Mouse (Mus musculus) midbrain, embryonic 12.5 days (tissue): ENCODE measurements around the gene Tmem176a. TPM values are rescaled to one million over a fixed set of nuclear protein-coding genes. Genes with fewer than 3 reads are reported as not detected.
"Not testable (repeated sequence)": the region's sequence is repeated elsewhere in the genome, so short reads cannot be mapped to it uniquely, and the experiment has no call there.

Experiments
- ATAC-seq: fragments of 200-750 bp; cut with Nextera tagmentation; 2 replicates; pipeline ENCODE4 v1.8.0; 2017; ENCODE audit warnings: low read depth, moderate TSS enrichment, moderate library complexity; ENCODE audit not compliant: low FRiP score
- H3K27ac ChIP-seq: fragments of 300-500 bp; sonication (generic); replicated peaks from 2 replicates; pipeline ENCODE4 v1.5.1; 2016; ENCODE audit warnings: mild to moderate bottlenecking
- H3K27me3 ChIP-seq: fragments of 300-500 bp; sonication (generic); 2 replicates; pipeline ENCODE4 v1.6.1; 2016; ENCODE audit warnings: mild to moderate bottlenecking
- H3K36me3 ChIP-seq: fragments of 300-500 bp; sonication (generic); 2 replicates; pipeline ENCODE4 v1.6.1; 2016
- H3K4me1 ChIP-seq: fragments of 300-500 bp; sonication (generic); 2 replicates; pipeline ENCODE4 v1.6.1; 2016
- H3K4me2 ChIP-seq: fragments of 300-500 bp; sonication (generic); replicated peaks from 2 replicates; pipeline ENCODE4 v1.6.1; 2016; ENCODE audit warnings: mild to moderate bottlenecking, moderate library complexity
- H3K4me3 ChIP-seq: fragments of 300-500 bp; sonication (generic); 2 replicates; pipeline ENCODE4 v1.5.1; 2016; ENCODE audit warnings: mild to moderate bottlenecking
- H3K9ac ChIP-seq: fragments of 300-500 bp; sonication (generic); replicated peaks from 2 replicates; pipeline ENCODE4 v1.6.1; 2016; ENCODE audit warnings: mild to moderate bottlenecking, moderate library complexity
- H3K9me3 ChIP-seq: fragments of 300-500 bp; sonication (generic); 2 replicates; pipeline ENCODE4 v1.6.1; 2016; ENCODE audit warnings: mild to moderate bottlenecking
- WGBS: fragments of 180-500 bp; shearing (Covaris S2); methylation state at CpG from one replicate; pipeline ENCODE4 v1.1.7; 2016; 5-methylcytosine and 5-hydroxymethylcytosine counted together
- polyA plus RNA-seq: library from polyadenylated mRNA; unstranded; fragments of >200 nt; fragmentation: Nextera tagmentation; extraction: Ambion mirVana; gene quantifications from 2 replicates; pipeline ENCODE4 v1.2.1, GENCODE M21; 2016

The Tmem176a gene
- polyA plus RNA-seq, 1 experiment from 2014 or later = 18.6 TPM

DNA sequence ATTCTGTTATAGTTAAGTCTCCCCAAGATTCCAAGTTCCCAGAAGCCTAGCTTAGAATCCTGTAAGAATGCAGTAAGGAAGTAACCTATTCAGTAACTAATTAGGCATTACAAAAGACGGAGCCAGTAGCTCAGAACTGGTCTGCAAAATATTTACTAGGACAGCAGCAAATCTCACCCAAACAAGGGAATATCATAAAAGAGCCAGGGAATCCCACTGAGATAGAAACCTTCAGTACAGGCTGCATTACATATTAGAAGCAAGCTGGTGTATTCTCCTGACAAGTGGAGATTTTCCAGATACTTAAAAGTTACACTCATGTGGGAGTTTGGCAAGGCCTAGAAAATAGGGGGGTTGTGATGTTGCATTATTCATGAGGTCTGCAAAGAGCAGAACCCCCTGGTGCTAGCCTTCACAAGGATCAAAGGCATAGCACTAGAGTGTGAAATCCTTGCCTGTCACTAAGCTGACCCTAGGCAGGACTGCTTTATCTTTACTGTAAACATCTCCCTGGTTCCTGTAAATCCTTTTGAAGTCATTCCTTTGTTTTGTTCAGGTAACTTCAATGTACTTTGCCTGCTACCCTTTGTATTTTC is 25.7 kb downstream of the Tmem176a start:
- not testable (repeated sequence) for H3K4me2 ChIP-seq, H3K36me3 ChIP-seq, ATAC-seq, H3K9ac ChIP-seq, H3K27me3 ChIP-seq, H3K9me3 ChIP-seq, H3K4me3 ChIP-seq
- 0 out of 2 replicates have a peak overlapping the region, but pooled peaks have one; percentile 10 for H3K27ac ChIP-seq
- H3K4me1 ChIP-seq = peaks cover 16% of the 10 kb centered on the region
- WGBS = 10% methylated on average over 1 of the region's 1 CpGs

DNA sequence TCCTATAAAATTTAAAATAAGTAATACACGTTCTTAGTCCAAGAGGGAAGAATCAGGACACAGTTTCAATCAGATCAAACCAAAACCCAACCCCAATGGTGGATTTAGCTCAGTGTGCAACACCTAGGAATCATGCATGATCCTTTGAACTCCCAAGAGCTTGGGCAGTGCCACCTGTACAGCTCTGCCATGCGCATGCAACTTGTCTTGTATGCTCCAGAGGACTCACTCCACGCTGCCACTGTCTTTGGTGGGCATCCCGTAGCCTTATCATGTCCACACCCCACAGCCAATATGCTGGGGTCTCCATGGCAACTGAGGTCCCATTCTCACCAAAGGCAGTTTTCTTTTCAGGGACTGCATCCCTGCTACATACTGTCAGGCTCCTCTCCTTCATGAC is 26.4 kb downstream of the Tmem176a start:
- Histone ChIP-seq H3K36me3 (no peaks in the 10 kb centered on the region), H3K9ac (no peak overlapping the region), H3K4me3 (no peak overlapping the region), H3K9me3 (no peaks in the 10 kb centered on the region), H3K4me2 (no peak overlapping the region), H3K27ac (0 out of 2 replicates have a peak overlapping the region, but pooled peaks have one; percentile 46), H3K27me3 (peaks cover 4% of the 10 kb centered on the region; the same call in 1 of the 2 replicates), H3K4me1 (peaks cover 16% of the 10 kb centered on the region)
- 23% methylated on average over 4 of the region's 4 CpGs for WGBS
- peak; percentile 27; the same call in 1 of the 2 replicates for ATAC-seq

GRCm38 (mm10) chr6:48869774-48870173 is 29.1 kb downstream of the Tmem176a start:
- peaks cover 4% of the 10 kb centered on the region; the same call in 1 of the 2 replicates for H3K27me3 ChIP-seq
- H3K4me2 ChIP-seq = no peak overlapping the region
- WGBS = 83% methylated on average over 2 of the region's 2 CpGs
- ATAC-seq = no peak
- H3K27ac ChIP-seq = no peak overlapping the region
- H3K9ac ChIP-seq = no peak overlapping the region
- no peaks in the 10 kb centered on the region for H3K9me3 ChIP-seq
- no peaks in the 10 kb centered on the region for H3K36me3 ChIP-seq
- no peak overlapping the region for H3K4me3 ChIP-seq
- H3K4me1 ChIP-seq = peaks cover 16% of the 10 kb centered on the region

- 89% methylated on average over 5 of the region's 5 CpGs for WGBS
- H3K4me2 ChIP-seq = no peak within 1 kb of the TSS
- no peak within 1 kb of the TSS for H3K4me3 ChIP-seq
- ATAC-seq = no peak
- H3K36me3 ChIP-seq = no peaks in the 10 kb centered on the region
- peaks cover 4% of the 10 kb centered on the region; the same call in 1 of the 2 replicates for H3K27me3 ChIP-seq
- no peak within 1 kb of the TSS for H3K9ac ChIP-seq
- peaks cover 1% of the 10 kb centered on the region for H3K4me1 ChIP-seq
- H3K27ac ChIP-seq = no peak within 1 kb of the TSS
- H3K9me3 ChIP-seq = no peaks in the 10 kb centered on the region
Measured at GRCm38 (mm10) chr6:48872596-48872995, 31.9 kb downstream of the Tmem176a start, which contains the start of gene Aoc1. Gene Aoc1, plus strand, starts transcription at chr6:48872896.

DNA sequence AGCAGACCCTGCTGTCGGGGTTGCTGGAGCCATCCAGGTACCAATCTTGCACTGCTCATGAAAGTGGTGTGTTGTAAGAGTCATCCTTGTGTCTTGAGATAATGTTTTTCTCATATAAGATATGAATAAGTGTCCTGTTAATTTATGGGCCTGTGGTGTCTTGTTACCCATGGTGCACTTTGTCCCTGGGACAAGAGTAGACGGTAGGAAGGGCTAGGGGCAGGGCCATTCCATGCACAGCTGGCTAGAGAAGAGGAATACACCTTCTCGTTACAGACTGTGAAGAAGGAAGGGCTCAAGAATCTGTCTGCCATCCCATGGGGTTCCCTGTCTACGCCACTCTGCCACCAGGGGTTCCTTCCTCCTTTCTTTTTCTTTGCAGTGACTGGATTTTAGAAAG is 33.9 kb downstream of the Tmem176a start:
- no peak for ATAC-seq
- Histone ChIP-seq H3K9ac (no peak overlapping the region), H3K4me3 (no peak overlapping the region), H3K27ac (no peak overlapping the region), H3K4me2 (no peak overlapping the region), H3K4me1 (no peaks in the 10 kb centered on the region), H3K27me3 (peaks cover 4% of the 10 kb centered on the region; the same call in 1 of the 2 replicates), H3K36me3 (no peaks in the 10 kb centered on the region), H3K9me3 (no peaks in the 10 kb centered on the region)
- 80% methylated on average over 4 of the region's 4 CpGs for WGBS

- H3K36me3 ChIP-seq = no peaks in the 10 kb centered on the region
- 82% methylated on average over 6 of the region's 6 CpGs for WGBS
- H3K4me2 ChIP-seq = no peak overlapping the region
- no peak for ATAC-seq
- no peak overlapping the region for H3K4me3 ChIP-seq
- H3K9ac ChIP-seq = no peak overlapping the region
- H3K9me3 ChIP-seq = no peaks in the 10 kb centered on the region
- no peaks in the 10 kb centered on the region for H3K4me1 ChIP-seq
- no peak overlapping the region for H3K27ac ChIP-seq
- no peaks in the 10 kb centered on the region for H3K27me3 ChIP-seq
Measured at GRCm38 (mm10) chr6:48875515-48875914, 34.8 kb downstream of the Tmem176a start.

- Histone ChIP-seq H3K27ac (no peak overlapping the region), H3K9ac (no peak overlapping the region), H3K36me3 (no peaks in the 10 kb centered on the region), H3K4me2 (no peak overlapping the region), H3K9me3 (no peaks in the 10 kb centered on the region), H3K4me1 (no peaks in the 10 kb centered on the region), H3K27me3 (no peaks in the 10 kb centered on the region), H3K4me3 (no peak overlapping the region)
- ATAC-seq = no peak
- WGBS = 59% methylated on average over 5 of the region's 5 CpGs
Measured at GRCm38 (mm10) chr6:48876510-48877135, 35.9 kb downstream of the Tmem176a start.

DNA sequence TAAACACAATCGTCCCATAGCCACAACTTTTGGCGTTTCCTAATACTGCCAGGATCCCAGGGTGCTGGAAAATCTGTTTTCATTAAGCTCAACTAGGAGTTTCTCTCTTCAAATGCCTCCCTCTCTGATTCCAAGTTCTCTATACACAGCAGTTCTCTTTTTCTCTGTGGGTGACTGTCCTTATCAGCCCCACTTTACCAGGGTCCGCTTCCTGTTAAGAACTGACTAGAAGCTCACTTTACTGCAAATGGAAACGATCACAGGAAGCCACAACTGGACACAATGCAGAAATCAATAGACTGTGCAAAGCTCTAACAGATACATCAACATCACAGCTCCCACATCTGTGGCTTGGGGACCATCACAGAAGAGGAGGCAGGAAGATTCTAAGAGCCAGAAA is 53.5 kb downstream of the Tmem176a start:
- WGBS = 76% methylated on average over 4 of the region's 4 CpGs
- no peak overlapping the region for H3K27ac ChIP-seq

GRCm38 (mm10) chr6:48894938-48895818 is 54.5 kb downstream of the Tmem176a start:
- no peak for ATAC-seq
- H3K4me1 ChIP-seq = no peaks in the 10 kb centered on the region
- no peak overlapping the region for H3K9ac ChIP-seq
- no peaks in the 10 kb centered on the region for H3K27me3 ChIP-seq
- no peaks in the 10 kb centered on the region for H3K9me3 ChIP-seq
- WGBS = 84% methylated on average over 8 of the region's 8 CpGs
- H3K4me2 ChIP-seq = no peak overlapping the region
- no peaks in the 10 kb centered on the region for H3K36me3 ChIP-seq
- no peak overlapping the region for H3K27ac ChIP-seq
- no peak overlapping the region for H3K4me3 ChIP-seq

More for the DNA sequence above, 53.5 kb downstream of the Tmem176a start:
- Histone ChIP-seq H3K27me3 (no peaks in the 10 kb centered on the region), H3K4me2 (no peak overlapping the region), H3K9me3 (no peaks in the 10 kb centered on the region), H3K4me1 (no peaks in the 10 kb centered on the region), H3K9ac (no peak overlapping the region), H3K36me3 (no peaks in the 10 kb centered on the region), H3K4me3 (no peak overlapping the region)
- ATAC-seq = no peak

DNA sequence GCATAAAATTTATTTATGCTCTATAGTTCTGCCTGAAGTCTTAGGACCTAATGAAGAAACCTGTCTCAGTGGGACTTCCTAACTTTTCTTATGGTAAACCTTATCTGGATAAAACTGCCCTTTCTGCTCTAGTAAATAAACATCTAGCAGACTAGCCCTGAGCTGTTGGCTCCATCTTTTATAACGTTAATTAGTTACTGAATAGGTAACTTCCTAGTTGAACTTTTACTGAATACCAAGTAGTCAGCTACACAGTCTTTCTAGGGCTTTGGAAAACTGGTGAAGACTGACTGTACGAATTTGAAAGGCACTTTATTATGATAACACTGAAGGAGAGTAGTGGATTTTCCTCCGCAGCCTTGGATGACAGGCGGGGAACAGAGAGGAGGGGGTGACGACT is 55.2 kb downstream of the Tmem176a start:
- 90% methylated on average over 5 of the region's 5 CpGs for WGBS
- ATAC-seq = no peak

More for the DNA sequence above, 55.2 kb downstream of the Tmem176a start:
- Histone ChIP-seq H3K4me3 (no peak overlapping the region), H3K9me3 (no peaks in the 10 kb centered on the region), H3K4me2 (no peak overlapping the region), H3K27ac (no peak overlapping the region), H3K9ac (no peak overlapping the region), H3K36me3 (no peaks in the 10 kb centered on the region), H3K27me3 (no peaks in the 10 kb centered on the region), H3K4me1 (no peaks in the 10 kb centered on the region)
